Mouse (Mus musculus): ENCODE data around the gene Plcl1.
A peak's percentile ranks its signal among the peaks of the same experiment; 100 is the strongest.

Gene Plcl1

GRCm38 (mm10) chr1:55702106-55702505 is 296.4 kb downstream of the Plcl1 start:
- no peak for DNase-seq (ENCODE audit: low spot score in 2 of 2)

- no peak for DNase-seq (ENCODE audit: low spot score in 2 of 2)
Observed at GRCm38 (mm10) chr1:55704707-55705106, 299.0 kb downstream of the Plcl1 start.

- DNase-seq (ENCODE audit: low spot score in 2 of 2): no peak
Observed at GRCm38 (mm10) chr1:55705173-55705572, 299.5 kb downstream of the Plcl1 start.

- DNase-seq (ENCODE audit: low spot score in 2 of 2): no peak
Observed at GRCm38 (mm10) chr1:55705756-55706155, 300.0 kb downstream of the Plcl1 start.

GRCm38 (mm10) chr1:55706933-55707332 is 301.2 kb downstream of the Plcl1 start:
- DNase-seq (ENCODE audit: low spot score in 2 of 2): no peak

- DNase-seq (ENCODE audit: low spot score in 2 of 2): no peak
Observed at GRCm38 (mm10) chr1:55717283-55717803, 311.6 kb downstream of the Plcl1 start.

- no peak for DNase-seq (ENCODE audit: low spot score in 2 of 2)
Observed at GRCm38 (mm10) chr1:55725428-55725827, 319.7 kb downstream of the Plcl1 start.

GRCm38 (mm10) chr1:55729332-55729731 is 323.6 kb downstream of the Plcl1 start:
- no peak for DNase-seq (ENCODE audit: low spot score in 2 of 2)

- no peak for DNase-seq (ENCODE audit: low spot score in 2 of 2)
Observed at GRCm38 (mm10) chr1:55732951-55733350, 327.2 kb downstream of the Plcl1 start.

GRCm38 (mm10) chr1:55736054-55736740 is 330.5 kb downstream of the Plcl1 start:
- DNase-seq (ENCODE audit: low spot score in 2 of 2): peak in 1 of 2 experiments; percentile 44

GRCm38 (mm10) chr1:55736762-55737288 is 331.1 kb downstream of the Plcl1 start:
- no peak for DNase-seq (ENCODE audit: low spot score in 2 of 2)

GRCm38 (mm10) chr1:55738746-55739365 is 333.1 kb downstream of the Plcl1 start:
- DNase-seq (ENCODE audit: low spot score in 2 of 2): peak; percentile 4 to 12

GRCm38 (mm10) chr1:55741885-55742284 is 336.2 kb downstream of the Plcl1 start:
- no peak for DNase-seq (ENCODE audit: low spot score in 2 of 2)

GRCm38 (mm10) chr1:55748516-55748915 is 342.8 kb downstream of the Plcl1 start:
- no peak for DNase-seq (ENCODE audit: low spot score in 2 of 2)

- no peak for DNase-seq (ENCODE audit: low spot score in 2 of 2)
Observed at GRCm38 (mm10) chr1:55749770-55750169, 344.0 kb downstream of the Plcl1 start.

- peak; percentile 15 to 42 for DNase-seq (ENCODE audit: low spot score in 2 of 2)
Observed at GRCm38 (mm10) chr1:55755742-55756141, 350.0 kb downstream of the Plcl1 start.

- DNase-seq (ENCODE audit: low spot score in 2 of 2): no peak
Observed at GRCm38 (mm10) chr1:55762284-55762683, 356.6 kb downstream of the Plcl1 start.

- no peak for DNase-seq (ENCODE audit: low spot score in 2 of 2)
Observed at GRCm38 (mm10) chr1:55763171-55763570, 357.4 kb downstream of the Plcl1 start.

- no peak for DNase-seq (ENCODE audit: low spot score in 2 of 2)
Observed at GRCm38 (mm10) chr1:55766743-55767142, 361.0 kb downstream of the Plcl1 start.

GRCm38 (mm10) chr1:55770072-55770785 is 364.5 kb downstream of the Plcl1 start:
- DNase-seq (ENCODE audit: low spot score in 2 of 2): no peak

- peak in 1 of 2 experiments; percentile 1 for DNase-seq (ENCODE audit: low spot score in 2 of 2)
Observed at GRCm38 (mm10) chr1:55792817-55793216, 387.1 kb downstream of the Plcl1 start.

All from spleen, postnatal 14 days (tissue).